Mouse (Mus musculus) bone marrow macrophage, adult 2 months (primary cell): ENCODE measurements around the gene Cep162.

Experiments used
- CTCF ChIP-seq: IDR thresholded peaks from 2 replicates; pipeline ENCODE4 v1.5.1; 2012; ENCODE audit warnings: low read depth, mild to moderate bottlenecking, low read length, moderate library complexity
- POLR2A ChIP-seq: IDR thresholded peaks from 2 replicates; pipeline ENCODE4 v1.6.1; 2012; ENCODE audit warnings: mild to moderate bottlenecking, low read depth, low read length, borderline replicate concordance

GRCm38 (mm10) chr9:87210830-87211339, 44.5 kb downstream of the Cep162 start:
- TF ChIP-seq CTCF, result no peak
- TF ChIP-seq POLR2A, result no peak
